Mouse (Mus musculus) heart, adult 10 weeks (tissue): Measurements from ENCODE around the gene Zfp202. TPM values are rescaled to one million over a fixed set of nuclear protein-coding genes. Genes with fewer than 3 reads are reported as not detected.

Experiments
- polyA plus RNA-seq: library from polyadenylated mRNA; stranded (reverse); fragments of 350-450 nt; fragmentation: Illumina TruSeq; extraction: RNeasy Lipid Tissue Mini Kit (QIAGEN cat#74804); gene quantifications from one replicate; pipeline ENCODE4 v1.2.3, GENCODE M21; 2014; ENCODE audit warnings: low read depth, low replicate concordance

Gene Zfp202
- 3.2 TPM for polyA plus RNA-seq

DNA sequence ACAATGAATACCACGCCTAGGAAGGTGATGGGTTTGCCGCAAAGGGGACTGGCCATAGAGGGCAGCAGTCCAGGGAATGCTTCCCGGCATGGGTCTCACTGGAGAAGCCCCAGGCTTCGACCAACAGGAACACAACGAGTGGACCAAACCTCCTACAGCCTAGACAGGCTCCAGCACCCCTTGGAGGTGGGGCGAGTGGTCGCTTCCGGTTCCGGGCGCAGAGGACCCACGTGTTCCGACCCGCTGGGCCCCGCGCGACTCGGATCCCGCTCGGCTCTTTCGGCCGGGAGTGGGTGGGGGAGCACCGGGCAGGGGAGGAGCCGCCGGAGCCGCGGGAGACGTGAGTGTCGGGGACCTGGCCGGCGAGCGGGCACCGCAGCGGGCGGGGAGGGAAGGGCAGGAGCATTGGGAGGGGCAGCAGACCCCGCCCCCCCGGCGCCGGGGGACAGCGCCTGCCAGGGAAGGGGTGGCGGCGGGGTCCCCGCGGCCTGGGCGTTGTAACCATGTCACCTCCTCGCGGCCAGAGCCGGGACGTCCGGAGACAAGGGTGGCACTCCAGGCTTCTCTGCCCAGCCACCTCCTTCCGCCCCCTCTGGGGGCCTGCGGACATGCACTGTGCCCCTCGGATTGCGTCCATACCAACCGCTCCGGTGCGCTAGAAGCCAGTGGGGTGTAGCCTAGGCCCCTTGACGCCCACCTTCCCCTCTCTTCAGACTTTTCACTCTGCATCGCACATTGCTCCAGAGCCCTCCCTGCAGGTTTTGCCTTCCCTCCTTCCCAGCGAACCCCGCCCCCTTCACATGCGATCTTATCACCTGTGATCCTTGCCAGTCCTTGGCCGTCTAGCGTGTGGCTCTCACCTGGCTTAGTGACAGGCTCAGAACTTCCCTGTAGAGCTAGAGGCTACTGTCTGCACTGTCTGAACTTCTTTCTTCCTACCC, at the start of gene Zfp202:
Zfp202 (plus strand) TSS at position 219 of the 941 bp plus-strand sequence.

DNA sequence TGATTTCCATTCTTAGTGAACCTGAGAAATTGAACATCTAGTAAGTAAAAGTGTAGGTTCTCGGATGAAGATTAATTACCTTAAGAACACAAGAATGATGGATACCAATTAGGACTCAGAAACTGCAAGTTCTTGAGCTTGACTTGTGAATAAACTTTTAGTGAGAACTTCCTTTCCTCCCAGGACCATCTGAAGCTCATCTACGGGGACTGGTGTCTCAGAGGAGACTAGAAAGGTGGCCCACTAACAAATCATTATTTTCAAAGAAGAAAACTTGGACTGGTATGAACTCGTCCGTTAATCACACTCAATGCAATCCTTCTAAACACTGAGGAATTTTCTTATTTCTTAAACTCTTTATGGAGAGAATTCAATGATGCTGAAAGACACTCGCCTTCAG, 11.5 kb upstream of the Zfp202 start, which contains the start of gene Olfr986:
Olfr986 (plus strand) TSS at position 301 of the 400 bp plus-strand sequence.

Other genes with a start within 250 kb of the Zfp202 start
- not detected for gene Olfr975, start 240.3 kb upstream of the Zfp202 start, polyA plus RNA-seq
- not detected for gene Olfr976, start 231.2 kb upstream of the Zfp202 start, polyA plus RNA-seq
- not detected for gene Olfr978, start 200.2 kb upstream of the Zfp202 start, polyA plus RNA-seq
- gene Olfr979, start 188.9 kb upstream of the Zfp202 start, polyA plus RNA-seq: not detected
- gene Olfr980, start 182.7 kb upstream of the Zfp202 start, polyA plus RNA-seq: not detected
- gene Olfr981, start 170.9 kb upstream of the Zfp202 start, polyA plus RNA-seq: not detected
- gene Olfr982, start 118.5 kb upstream of the Zfp202 start, polyA plus RNA-seq: not detected
- gene Olfr983, start 98.7 kb upstream of the Zfp202 start, polyA plus RNA-seq: not detected
- not detected for gene Olfr984, start 78.1 kb upstream of the Zfp202 start, polyA plus RNA-seq
- gene Olfr985, start 62.1 kb upstream of the Zfp202 start, polyA plus RNA-seq: not detected
- gene Tmem225, start 44.2 kb upstream of the Zfp202 start, polyA plus RNA-seq: not detected
- not detected for gene Olfr986, start 11.4 kb upstream of the Zfp202 start, polyA plus RNA-seq
- gene Scn3b, start 76.9 kb downstream of the Zfp202 start, polyA plus RNA-seq: 0.73 TPM